Mouse (Mus musculus) erythroblast, embryonic 14.5 days (primary cell): ENCODE results near the gene Dus3l.

Experiments
- GATA1 ChIP-seq: IDR thresholded peaks from 2 replicates; pipeline ENCODE4 v1.6.1; 2012; ENCODE audit warnings: low read length, inconsistent platforms, mixed read lengths
- TAL1 ChIP-seq: IDR thresholded peaks from 3 replicates; pipeline ENCODE4 v1.6.1; 2012; ENCODE audit warnings: low read length, inconsistent platforms, mixed read lengths

GRCm38 (mm10) chr17:56736534-56736933 lies 28.0 kb upstream of the Dus3l start:
- TF ChIP-seq GATA1 (no peak), TAL1 (no peak)
